Mouse (Mus musculus) forebrain, embryonic 15.5 days (tissue): ENCODE measurements around the gene Hace1. TPM values are rescaled to one million over a fixed set of nuclear protein-coding genes. Genes with fewer than 3 reads are reported as not detected.

Source experiments
- ATAC-seq: fragments of 200-750 bp; cut with Nextera tagmentation; replicated peaks from 2 replicates; pipeline ENCODE4 v1.8.0; 2017; ENCODE audit warnings: mild to moderate bottlenecking, moderate TSS enrichment, moderate library complexity
- H3K27ac ChIP-seq: fragments of 300-500 bp; sonication (generic); replicated peaks from 2 replicates; pipeline ENCODE4 v1.5.1; 2015; ENCODE audit warnings: mild to moderate bottlenecking, inconsistent platforms
- H3K27me3 ChIP-seq: fragments of 300-500 bp; sonication (generic); 2 replicates; pipeline ENCODE4 v1.6.1; 2015; ENCODE audit warnings: inconsistent platforms
- H3K36me3 ChIP-seq: fragments of 300-500 bp; sonication (generic); 2 replicates; pipeline ENCODE4 v1.6.1; 2015; ENCODE audit warnings: mild to moderate bottlenecking, inconsistent platforms
- H3K4me1 ChIP-seq: fragments of 300-500 bp; sonication (generic); 2 replicates; pipeline ENCODE4 v1.6.1; 2015; ENCODE audit warnings: inconsistent platforms
- H3K4me2 ChIP-seq: fragments of 300-500 bp; sonication (generic); replicated peaks from 2 replicates; pipeline ENCODE4 v1.6.1; 2015; ENCODE audit warnings: mild to moderate bottlenecking, inconsistent platforms
- H3K4me3 ChIP-seq: fragments of 300-500 bp; sonication (generic); 2 replicates; pipeline ENCODE4 v1.5.1; 2015; ENCODE audit warnings: mild to moderate bottlenecking, inconsistent platforms
- H3K9ac ChIP-seq: fragments of 300-500 bp; sonication (generic); replicated peaks from 2 replicates; pipeline ENCODE4 v1.6.1; 2015; ENCODE audit warnings: mild to moderate bottlenecking, inconsistent platforms
- H3K9me3 ChIP-seq: fragments of 300-500 bp; sonication (generic); 2 replicates; pipeline ENCODE4 v1.6.1; 2016; ENCODE audit warnings: inconsistent platforms
- WGBS: fragments of 180-500 bp; shearing (Covaris S2); methylation state at CpG from one replicate; pipeline ENCODE4 v1.1.7; 2015; ENCODE audit warnings: mixed read lengths; 5-methylcytosine and 5-hydroxymethylcytosine counted together
- microRNA-seq: library from miRNA; unstranded; fragments of <30 nt; microRNA quantifications from one replicate; pipeline ENCODE4, GENCODE M21; 2016
- polyA plus RNA-seq: library from polyadenylated mRNA; unstranded; fragments of >200 nt; fragmentation: Nextera tagmentation; extraction: Ambion mirVana; gene quantifications from 2 replicates; pipeline ENCODE4 v1.2.1, GENCODE M21; 2015

The Hace1 gene
- polyA plus RNA-seq, 1 experiment from 2014 or later, result 19.6 TPM

- no peak overlapping the region for H3K9ac ChIP-seq
- WGBS, result 71% methylated on average over 3 of the region's 3 CpGs
- no peaks in the 10 kb centered on the region for H3K36me3 ChIP-seq
- H3K27me3 ChIP-seq, result no peaks in the 10 kb centered on the region
- no peaks in the 10 kb centered on the region for H3K9me3 ChIP-seq
- ATAC-seq, result no peak
- no peak overlapping the region for H3K4me3 ChIP-seq
- H3K4me1 ChIP-seq, result 0 out of 2 replicates have a peak, but pooled peaks cover 2% of the 10 kb centered on the region
- no peak overlapping the region for H3K27ac ChIP-seq
- no peak overlapping the region for H3K4me2 ChIP-seq
These were observed 133.2 kb downstream of the Hace1 start for GRCm38 (mm10) chr10:45710848-45711247.

GRCm38 (mm10) chr10:45711348-45711747 is 133.7 kb downstream of the Hace1 start:
- Histone ChIP-seq H3K9me3 (no peaks in the 10 kb centered on the region), H3K4me3 (no peak overlapping the region), H3K4me1 (0 out of 2 replicates have a peak, but pooled peaks cover 2% of the 10 kb centered on the region), H3K4me2 (no peak overlapping the region), H3K9ac (no peak overlapping the region), H3K27ac (no peak overlapping the region), H3K27me3 (no peaks in the 10 kb centered on the region), H3K36me3 (no peaks in the 10 kb centered on the region)
- 36% methylated on average over 4 of the region's 4 CpGs for WGBS
- ATAC-seq, result no peak

Small RNAs within 50 kb of the gene (microRNA-seq; reads per million reads assigned to microRNA genes)
- not detected for gene Gm27731

Other genes with a start within 250 kb of the Hace1 start
- gene Bves, start 242.1 kb upstream of the Hace1 start, polyA plus RNA-seq, result 0.46 and 0.64 TPM in 2 replicates
- gene Lin28b, start 91.4 kb upstream of the Hace1 start, polyA plus RNA-seq, result 4.0 and 5.0 TPM in 2 replicates